Mouse (Mus musculus) embryonic fibroblast, embryonic 13.5 days (primary cell): ENCODE data around the gene Cgref1. TPM values are rescaled to one million over a fixed set of nuclear protein-coding genes. Genes with fewer than 3 reads are reported as not detected.

Experiments
- H3K27ac ChIP-seq: 2 replicates; pipeline ENCODE4 v1.5.1; 2012; ENCODE audit warnings: low read length, control low read depth, inconsistent platforms; ENCODE audit not compliant: insufficient read depth
- H3K4me1 ChIP-seq: 2 replicates; pipeline ENCODE4 v1.6.1; 2011; ENCODE audit warnings: low read length; ENCODE audit not compliant: control insufficient read depth, insufficient read depth
- H3K4me3 ChIP-seq: 2 replicates; pipeline ENCODE4 v1.5.1; 2011; ENCODE audit warnings: mild to moderate bottlenecking, control low read depth, low read length; ENCODE audit not compliant: insufficient read depth
- CTCF ChIP-seq: IDR thresholded peaks from 2 replicates; pipeline ENCODE4 v1.5.1; 2011; ENCODE audit warnings: mild to moderate bottlenecking, control low read depth, low read length, moderate library complexity, borderline replicate concordance; ENCODE audit not compliant: insufficient read depth
- POLR2A ChIP-seq: IDR thresholded peaks from 2 replicates; pipeline ENCODE4 v1.6.1; 2011; ENCODE audit warnings: low read depth, mild to moderate bottlenecking, control low read depth, low read length, moderate library complexity
- polyA plus RNA-seq: library from polyadenylated mRNA; stranded (reverse); fragments of >200 nt; gene quantifications from 2 replicates; pipeline ENCODE4 v1.2.4, GENCODE M21; 2011; ENCODE audit warnings: low read depth; ENCODE audit not compliant: missing spikeins, insufficient read length

Cgref1 gene
- polyA plus RNA-seq, 1 experiment: 14.4 TPM

DNA sequence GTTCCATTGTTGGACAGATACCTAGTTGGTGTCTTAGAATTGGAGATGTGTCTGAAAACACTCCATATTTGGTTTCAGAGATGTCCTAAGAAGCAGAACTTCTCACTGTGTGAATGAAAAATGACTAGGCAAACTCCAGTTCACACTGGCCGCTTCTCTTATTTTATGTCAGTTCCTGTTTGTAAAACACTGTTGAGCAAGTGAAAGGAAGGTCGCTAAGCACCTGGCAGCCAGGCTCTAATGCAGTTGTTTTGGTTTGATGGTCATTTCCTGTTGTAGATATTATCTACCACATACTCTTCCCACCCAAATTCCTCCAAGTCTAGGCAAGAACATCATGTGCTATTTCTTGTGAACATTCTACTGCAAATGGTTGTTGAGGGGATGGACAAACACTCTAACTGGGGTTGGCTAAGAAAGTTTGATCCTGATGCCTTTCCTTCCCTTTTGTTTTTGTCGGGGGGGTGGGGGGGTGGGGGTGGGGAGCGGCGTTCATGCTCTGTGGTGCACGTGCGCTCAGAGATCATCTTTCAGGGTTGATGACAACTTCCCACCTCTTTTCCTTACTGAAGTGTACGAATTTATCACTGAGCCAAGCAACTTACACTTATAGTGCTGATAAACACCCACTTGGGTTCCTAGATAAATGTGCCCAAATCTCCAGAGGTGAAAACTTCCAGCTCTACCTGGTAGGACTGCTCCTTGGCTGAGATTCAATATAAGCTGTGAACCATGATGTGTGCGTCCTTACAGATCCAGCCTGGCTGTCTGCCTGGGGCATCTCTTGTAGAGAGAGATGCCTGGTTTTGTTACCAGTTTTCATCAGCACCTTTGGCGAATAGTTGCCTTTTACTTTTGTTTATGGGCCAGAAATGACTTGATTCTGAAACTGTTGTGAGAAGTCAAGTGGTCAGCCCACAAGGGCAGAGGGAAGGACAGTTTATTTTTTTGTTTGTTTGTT is 16.4 kb upstream of the Cgref1 start:
- Histone ChIP-seq H3K4me1 (peaks cover 5% of the 10 kb centered on the region; the same call in 1 of the 2 replicates), H3K4me3 (no peak overlapping the region), H3K27ac (no peak overlapping the region)
- no peak for TF ChIP-seq CTCF
- TF ChIP-seq POLR2A: no peak

GRCm38 (mm10) chr5:30960814-30961213 is 15.4 kb upstream of the Cgref1 start:
- no peak overlapping the region for H3K27ac ChIP-seq
- no peak overlapping the region for H3K4me3 ChIP-seq
- peaks cover 5% of the 10 kb centered on the region; the same call in 1 of the 2 replicates for H3K4me1 ChIP-seq
- TF ChIP-seq CTCF (no peak), POLR2A (no peak)

- peaks cover 5% of the 10 kb centered on the region; the same call in 1 of the 2 replicates for H3K4me1 ChIP-seq
These were observed 14.6 kb upstream of the Cgref1 start, which contains the start of gene Preb for GRCm38 (mm10) chr5:30959966-30960501. Preb (minus strand) TSS chr5:30960361.

DNA sequence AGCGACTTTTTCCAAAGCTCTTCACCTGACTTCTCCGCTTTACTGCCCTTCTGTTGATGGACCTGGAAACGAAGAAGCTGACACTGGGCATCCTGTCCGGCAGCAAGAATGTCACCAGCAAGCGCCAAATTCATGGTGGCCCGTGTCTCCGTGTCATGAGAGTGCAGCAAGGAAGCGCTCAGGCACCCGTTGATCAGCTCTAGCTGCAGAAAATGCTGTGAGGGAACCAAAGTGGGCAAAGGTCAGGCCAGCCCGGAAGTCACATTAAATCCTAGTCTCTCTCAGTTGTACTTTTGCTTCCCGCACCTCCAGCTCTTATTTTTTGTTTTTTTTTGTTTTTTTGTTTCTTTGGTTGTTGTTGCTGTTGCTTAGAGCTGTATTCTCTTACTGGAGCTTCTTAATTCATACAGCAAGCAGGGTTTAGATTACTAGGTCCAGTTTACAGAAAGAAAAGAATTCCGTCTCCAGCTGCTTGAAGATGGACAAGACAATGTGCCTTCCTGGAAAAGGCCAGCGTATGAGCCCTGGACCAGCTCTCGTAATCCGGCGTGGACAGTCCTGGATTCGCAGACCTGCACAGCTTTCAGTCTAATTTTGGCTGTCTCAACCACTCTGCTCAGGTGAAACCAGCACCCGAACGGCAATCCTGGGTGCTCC is 13.9 kb upstream of the Cgref1 start:
- H3K4me1 ChIP-seq: peaks cover 5% of the 10 kb centered on the region; the same call in 1 of the 2 replicates
- TF ChIP-seq POLR2A: no peak
- TF ChIP-seq CTCF: no peak
- no peak overlapping the region for H3K27ac ChIP-seq
- H3K4me3 ChIP-seq: peak overlapping the region; percentile 90

More at GRCm38 (mm10) chr5:30959966-30960501, 14.6 kb upstream of the Cgref1 start, which contains the start of gene Preb:
- peak; percentile 91 for TF ChIP-seq POLR2A
- TF ChIP-seq CTCF: no peak
- Histone ChIP-seq H3K27ac (peak within 1 kb of the TSS; percentile 22), H3K4me3 (peak within 1 kb of the TSS; percentile 90)

- Histone ChIP-seq H3K27ac (no peak overlapping the region), H3K4me3 (no peak overlapping the region), H3K4me1 (peaks cover 5% of the 10 kb centered on the region; the same call in 1 of the 2 replicates)
- no peak for TF ChIP-seq CTCF
- TF ChIP-seq POLR2A: no peak
These were observed 12.5 kb upstream of the Cgref1 start for GRCm38 (mm10) chr5:30957891-30958290.

- Histone ChIP-seq H3K4me3 (no peak overlapping the region), H3K27ac (no peak overlapping the region), H3K4me1 (peaks cover 5% of the 10 kb centered on the region; the same call in 1 of the 2 replicates)
- no peak for TF ChIP-seq CTCF
- TF ChIP-seq POLR2A: no peak
These were observed 10.4 kb upstream of the Cgref1 start for GRCm38 (mm10) chr5:30955751-30956150.

DNA sequence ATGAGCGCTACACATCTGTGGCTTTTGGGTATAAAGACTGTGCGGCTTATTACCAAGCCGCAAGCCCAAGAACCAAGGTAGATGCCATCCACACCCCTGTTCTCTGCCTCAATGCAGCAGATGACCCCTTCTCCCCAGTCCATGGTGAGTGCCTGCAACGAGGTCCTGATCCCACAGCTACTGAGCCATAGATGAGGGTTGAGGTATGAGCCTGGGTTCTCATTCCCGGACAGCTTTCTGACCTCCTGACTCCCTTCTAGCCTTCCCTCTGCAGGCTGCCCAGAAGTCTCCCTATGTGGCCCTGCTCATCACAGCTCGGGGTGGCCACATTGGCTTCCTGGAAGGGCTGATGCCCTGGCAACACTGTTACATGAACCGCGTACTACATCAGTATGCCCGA is 9.2 kb upstream of the Cgref1 start:
- Histone ChIP-seq H3K27ac (no peak overlapping the region), H3K4me3 (no peak overlapping the region), H3K4me1 (peaks cover 5% of the 10 kb centered on the region; the same call in 1 of the 2 replicates)
- TF ChIP-seq POLR2A (no peak), CTCF (no peak)

DNA sequence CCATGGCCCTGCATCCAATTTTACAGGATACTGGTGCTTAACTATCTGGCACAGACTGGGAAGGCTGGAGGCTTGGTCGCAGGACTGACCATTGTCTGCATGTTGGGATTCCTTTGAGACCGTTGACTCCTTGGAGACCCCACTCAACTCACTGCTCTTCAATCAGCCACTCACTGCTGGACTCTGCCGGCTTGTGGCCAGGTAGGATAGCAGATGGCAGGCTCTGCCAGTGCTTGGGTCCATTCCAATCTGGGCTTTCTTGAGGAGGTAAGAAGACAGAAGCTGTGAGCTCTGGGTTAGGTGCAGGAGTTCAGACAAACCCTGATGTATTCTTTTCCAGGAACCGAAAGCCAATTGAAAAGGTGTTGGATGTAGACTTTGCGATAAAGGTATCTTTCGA is 8.7 kb upstream of the Cgref1 start:
- TF ChIP-seq POLR2A (no peak), CTCF (no peak)
- H3K4me3 ChIP-seq: no peak overlapping the region
- H3K4me1 ChIP-seq: peaks cover 5% of the 10 kb centered on the region; the same call in 1 of the 2 replicates
- H3K27ac ChIP-seq: no peak overlapping the region

GRCm38 (mm10) chr5:30952551-30952950 is 7.2 kb upstream of the Cgref1 start:
- no peak overlapping the region for H3K4me3 ChIP-seq
- no peaks in the 10 kb centered on the region for H3K4me1 ChIP-seq

DNA sequence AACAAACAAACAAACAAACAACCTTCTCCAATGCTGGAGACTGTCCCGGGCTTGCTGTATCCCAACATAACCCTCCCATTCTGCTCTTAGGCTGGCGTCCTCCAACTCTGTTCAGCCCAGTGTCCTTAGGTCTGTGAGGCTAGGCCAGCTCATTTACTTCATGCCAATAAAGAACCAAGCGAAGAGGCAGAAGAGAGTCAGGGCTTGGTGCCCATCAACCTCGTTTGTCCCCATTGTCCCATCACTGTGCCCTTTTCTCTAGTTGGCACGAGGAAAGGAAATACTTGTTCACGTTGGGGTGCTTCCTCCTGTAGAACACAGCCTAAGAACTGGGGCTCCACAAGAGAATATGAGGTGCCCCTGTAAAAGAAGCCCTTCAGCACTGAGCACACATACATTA is 6.3 kb upstream of the Cgref1 start:
- Histone ChIP-seq H3K4me3 (no peak overlapping the region), H3K27ac (no peak overlapping the region), H3K4me1 (no peaks in the 10 kb centered on the region)
- TF ChIP-seq CTCF: no peak
- TF ChIP-seq POLR2A: no peak

More at GRCm38 (mm10) chr5:30952551-30952950, 7.2 kb upstream of the Cgref1 start:
- TF ChIP-seq CTCF (no peak), POLR2A (no peak)
- H3K27ac ChIP-seq: no peak overlapping the region
